Mouse (Mus musculus): ENCODE results near the gene Ramac. TPM values are rescaled to one million over a fixed set of nuclear protein-coding genes. Genes with fewer than 3 reads are reported as not detected.

Gene Ramac
- 2.2 and 2.3 TPM in 2 replicates for polyA plus RNA-seq (2012; rRNA removed; ENCODE audit: low replicate concordance)

GRCm38 (mm10) chr7:81762180-81763109, at the start of gene Ramac:
Gene Ramac, plus strand, starts transcription at chr7:81762925.

DNA sequence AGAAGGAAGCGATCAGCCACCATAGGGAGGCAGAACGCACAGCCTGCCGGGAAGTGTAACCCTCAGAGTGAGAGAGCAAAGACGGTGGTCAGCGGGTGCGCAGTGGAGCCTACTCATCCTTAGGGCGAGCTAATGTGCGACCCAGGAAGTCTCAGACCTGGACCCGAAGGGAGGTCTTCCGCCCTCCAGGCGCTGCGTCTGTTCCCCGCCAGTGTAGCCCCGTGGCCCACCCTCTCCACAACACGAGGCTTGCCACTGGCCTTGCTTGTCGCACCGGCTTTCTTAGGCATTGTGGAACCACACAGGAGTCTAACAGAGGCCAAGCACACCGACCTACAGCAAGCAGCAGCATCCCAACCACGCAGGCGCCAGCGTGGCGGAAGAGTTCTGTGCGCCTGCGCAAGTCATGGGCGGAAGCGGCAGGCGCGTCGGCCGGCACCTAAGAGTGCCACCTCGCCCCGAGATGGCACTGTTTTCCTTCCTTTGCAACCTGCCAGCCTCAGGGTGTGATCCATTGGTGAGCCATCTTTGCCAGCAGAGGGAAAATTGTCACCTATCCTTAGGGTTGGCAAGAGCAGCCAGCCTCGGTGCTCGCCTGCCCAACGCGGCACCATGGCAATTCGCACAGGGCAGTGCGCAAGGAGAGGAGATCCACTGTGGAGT, 26.5 kb downstream of the Ramac start, which contains the start of gene 3110040N11Rik:
3110040N11Rik (minus strand) TSS at position 384 of the 663 bp plus-strand sequence.

Other genes starting within 250 kb of the Ramac start
- gene Fsd2, start 196.0 kb upstream of the Ramac start, polyA plus RNA-seq (2012; rRNA removed; ENCODE audit: low replicate concordance), result 0.04 TPM in 1 of 2 replicates, not detected in the other
- 21.4 and 40.7 TPM in 2 replicates for gene Whamm, start 191.7 kb upstream of the Ramac start, polyA plus RNA-seq (2012; rRNA removed; ENCODE audit: low replicate concordance)
- 16.4 and 23.1 TPM in 2 replicates for gene Homer2, start 55.4 kb upstream of the Ramac start, polyA plus RNA-seq (2012; rRNA removed; ENCODE audit: low replicate concordance)
- 13.1 and 15.9 TPM in 2 replicates for gene 3110040N11Rik, start 26.6 kb downstream of the Ramac start, polyA plus RNA-seq (2012; rRNA removed; ENCODE audit: low replicate concordance)
- gene Btbd1, start 66.5 kb downstream of the Ramac start, polyA plus RNA-seq (2012; rRNA removed; ENCODE audit: low replicate concordance), result 16.2 and 28.4 TPM in 2 replicates
- not detected in 2 replicates for gene Gm10160, start 92.9 kb downstream of the Ramac start, polyA plus RNA-seq (2012; rRNA removed; ENCODE audit: low replicate concordance)
- gene Tm6sf1, start 96.1 kb downstream of the Ramac start, polyA plus RNA-seq (2012; rRNA removed; ENCODE audit: low replicate concordance), result 22.2 and 34.6 TPM in 2 replicates
- gene Hdgfl3, start 171.5 kb downstream of the Ramac start, polyA plus RNA-seq (2012; rRNA removed; ENCODE audit: low replicate concordance), result 0.53 and 1.0 TPM in 2 replicates
- 0.02 and 0.08 TPM in 2 replicates for gene Bnc1, start 229.4 kb downstream of the Ramac start, polyA plus RNA-seq (2012; rRNA removed; ENCODE audit: low replicate concordance)